Mouse (Mus musculus): ENCODE measurements around the gene Idh1. TPM values are rescaled to one million over a fixed set of nuclear protein-coding genes. Genes with fewer than 3 reads are reported as not detected.
A peak's percentile ranks its signal among the peaks of the same experiment; 100 is the strongest.

Idh1 gene
- polyA plus RNA-seq, 1 experiment from 2014 or later = 106 TPM

DNA sequence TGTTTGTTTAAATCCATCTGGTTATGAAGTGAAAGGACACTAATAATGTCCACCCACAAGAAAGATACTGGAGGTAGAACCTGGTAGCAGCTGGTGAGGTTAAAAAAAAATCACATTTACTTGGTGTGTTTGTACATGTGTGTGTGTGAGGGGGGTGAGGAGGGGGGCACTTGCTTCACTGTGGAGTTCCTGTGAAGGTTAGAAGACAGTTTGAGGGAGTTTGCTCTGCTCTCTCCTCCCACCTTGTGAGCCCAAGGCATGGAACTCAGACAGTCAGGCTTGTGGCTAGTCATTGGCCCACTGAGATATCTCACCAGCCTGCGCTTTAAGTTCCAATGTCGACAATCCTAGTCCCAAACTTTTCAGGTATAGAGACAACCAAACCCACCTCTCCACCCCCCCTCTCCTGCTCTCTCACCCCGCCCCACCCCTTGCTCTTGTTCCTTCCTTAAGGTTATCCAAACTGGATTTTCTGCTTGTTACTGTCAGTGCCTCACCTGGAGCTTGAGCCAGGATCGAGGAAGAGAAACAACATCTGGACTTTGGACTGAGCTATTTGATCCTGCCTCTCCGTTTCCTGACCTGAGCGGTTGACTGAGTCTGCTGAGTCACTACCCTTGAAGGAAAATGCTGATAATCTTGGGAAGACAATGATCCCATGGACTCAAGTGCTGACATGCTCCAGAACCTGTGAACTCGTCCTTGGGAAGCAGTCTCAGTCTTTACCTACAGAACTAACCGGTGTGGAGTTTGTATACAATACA is 68.0 kb downstream of the Idh1 start:
- WGBS = 67% methylated on average over 8 of the region's 8 CpGs
- Histone ChIP-seq H3K27me3 (replicated peaks; ENCODE audit: control insufficient read depth, insufficient read depth, low read length) (no peaks in the 10 kb centered on the region), H3K4me3 (ENCODE audit: low read depth, low read length) (no peak overlapping the region), H3K4me2 (no peak overlapping the region), H3K36me3 (ENCODE audit: control insufficient read depth, insufficient read depth, low read length) (no peaks in the 10 kb centered on the region), H3K27ac (ENCODE audit: low read depth, low read length) (no peak overlapping the region), H3K9ac (ENCODE audit: low read depth, low read length) (no peak overlapping the region), H3K9me3 (ENCODE audit: control insufficient read depth, low read length) (no peaks in the 10 kb centered on the region), H3K4me1 (replicated peaks; ENCODE audit: control insufficient read depth, insufficient read depth, low read length) (no peaks in the 10 kb centered on the region)
- no peak for ATAC-seq (replicated peaks; ENCODE audit: low FRiP score)
- DNase-seq (ENCODE audit: low spot score) = no peak

DNA sequence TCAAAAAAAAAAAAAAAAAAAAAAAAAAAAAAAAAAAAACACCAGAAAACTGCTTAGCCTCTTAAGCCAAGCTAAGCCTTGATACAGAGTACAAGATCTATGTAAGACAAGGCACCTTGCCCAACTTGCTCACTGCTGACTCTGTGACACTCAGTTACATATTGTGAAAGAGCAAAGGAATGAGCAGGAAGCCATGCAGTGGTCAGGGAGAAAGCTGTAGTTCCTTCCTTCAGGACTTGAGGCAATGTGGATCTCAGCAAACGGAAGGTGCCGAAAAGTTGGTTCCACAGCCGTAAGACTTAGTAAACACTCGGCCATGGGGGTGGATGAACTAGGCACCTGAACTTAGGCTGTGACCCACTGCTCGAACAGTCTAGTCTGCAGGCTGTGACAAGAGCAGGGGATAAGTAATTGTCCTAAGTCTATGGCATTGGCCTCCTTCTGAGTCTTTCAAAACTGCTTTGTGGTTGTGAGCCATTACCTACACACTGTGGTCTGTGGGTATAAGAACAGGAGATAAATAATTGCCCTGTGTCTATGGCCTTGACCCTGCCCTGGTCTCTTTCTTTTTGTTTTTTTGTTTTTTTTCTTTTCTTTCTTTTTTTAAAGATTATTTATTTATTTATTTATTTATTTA is 72.6 kb downstream of the Idh1 start:
- no peak overlapping the region for H3K27ac ChIP-seq (ENCODE audit: low read depth, low read length)
- no peaks in the 10 kb centered on the region for H3K36me3 ChIP-seq (ENCODE audit: control insufficient read depth, insufficient read depth, low read length)
- DNase-seq (ENCODE audit: low spot score) (no peak), ATAC-seq (replicated peaks; ENCODE audit: low FRiP score) (peak; percentile 48; the same call in 1 of the 2 replicates)
- H3K27me3 ChIP-seq (replicated peaks; ENCODE audit: control insufficient read depth, insufficient read depth, low read length) = no peaks in the 10 kb centered on the region
- no peaks in the 10 kb centered on the region for H3K4me1 ChIP-seq (replicated peaks; ENCODE audit: control insufficient read depth, insufficient read depth, low read length)
- H3K4me3 ChIP-seq (ENCODE audit: low read depth, low read length) = no peak overlapping the region
- no peak overlapping the region for H3K9ac ChIP-seq (ENCODE audit: low read depth, low read length)
- no peaks in the 10 kb centered on the region for H3K9me3 ChIP-seq (ENCODE audit: control insufficient read depth, low read length)
- WGBS = 79% methylated on average over 5 of the region's 5 CpGs
- H3K4me2 ChIP-seq = no peak overlapping the region

DNA sequence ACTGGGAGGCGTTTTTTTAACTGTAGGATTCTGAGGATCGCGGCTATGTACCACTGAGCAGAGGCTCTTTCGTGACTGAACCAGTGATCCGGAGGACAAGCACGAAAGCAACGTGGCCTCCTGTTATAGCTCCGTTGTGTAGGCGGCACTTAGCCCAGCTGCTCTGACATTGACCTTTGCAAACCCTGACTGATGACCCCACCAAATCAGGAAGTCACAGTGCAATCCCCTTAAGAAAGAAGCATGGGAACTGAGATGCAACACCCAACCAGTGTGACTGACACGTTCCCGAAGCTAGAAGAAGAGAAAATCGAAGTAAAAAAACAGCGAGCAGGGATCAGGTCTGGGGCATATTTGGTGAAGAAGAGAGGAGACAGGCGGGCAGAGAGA is 73.5 kb downstream of the Idh1 start:
- DNase-seq (ENCODE audit: low spot score) = no peak
- no peaks in the 10 kb centered on the region for H3K36me3 ChIP-seq (ENCODE audit: control insufficient read depth, insufficient read depth, low read length)
- 48% methylated on average over 14 of the region's 14 CpGs for WGBS
- H3K27ac ChIP-seq (ENCODE audit: low read depth, low read length) = no peak overlapping the region; the same call in 1 of the 2 replicates
- H3K4me2 ChIP-seq = peak overlapping the region; percentile 50
- H3K9ac ChIP-seq (ENCODE audit: low read depth, low read length) = 0 out of 2 replicates have a peak overlapping the region, but pooled peaks have one; percentile 9
- H3K27me3 ChIP-seq (replicated peaks; ENCODE audit: control insufficient read depth, insufficient read depth, low read length) = no peaks in the 10 kb centered on the region
- H3K9me3 ChIP-seq (ENCODE audit: control insufficient read depth, low read length) = no peaks in the 10 kb centered on the region
- no peaks in the 10 kb centered on the region for H3K4me1 ChIP-seq (replicated peaks; ENCODE audit: control insufficient read depth, insufficient read depth, low read length)
- H3K4me3 ChIP-seq (ENCODE audit: low read depth, low read length) = no peak overlapping the region
- ATAC-seq (replicated peaks; ENCODE audit: low FRiP score) = peak; percentile 17; the same call in 1 of the 2 replicates

DNA sequence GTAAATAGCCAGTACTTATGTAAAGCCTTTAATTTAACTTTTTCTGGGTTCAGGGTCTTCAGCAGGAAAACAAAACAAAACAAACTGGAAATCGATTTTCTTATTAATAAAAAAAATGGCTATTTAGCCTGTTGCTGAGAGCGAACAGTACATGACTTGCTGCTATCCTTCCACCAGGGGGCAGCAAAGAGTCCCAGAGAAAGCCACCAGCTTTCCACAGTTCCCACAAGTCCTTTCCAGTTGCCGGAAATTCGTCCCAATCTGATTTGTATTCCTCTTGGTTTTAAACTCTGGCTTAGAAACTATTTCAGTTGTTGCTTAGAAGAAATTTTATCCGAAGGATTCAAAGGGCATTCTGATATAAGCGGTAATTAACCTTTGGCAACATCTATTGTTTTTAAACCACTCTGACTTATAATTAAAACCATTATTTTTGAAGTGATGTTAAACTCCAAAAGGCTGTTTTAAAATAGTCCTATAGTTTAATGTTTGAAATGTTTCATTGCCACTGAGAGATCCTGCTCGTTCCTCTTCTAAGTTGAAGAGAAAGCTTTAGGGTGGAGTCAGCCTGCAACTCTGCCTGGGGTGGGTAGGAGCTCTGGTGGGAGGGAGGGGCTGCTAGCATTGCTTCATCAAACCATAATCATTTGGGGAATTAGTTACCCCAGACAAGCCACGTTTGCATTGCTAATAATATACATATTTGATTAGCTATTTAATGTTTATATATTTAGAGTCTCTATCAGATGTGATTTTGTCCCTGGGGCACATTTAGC is 74.1 kb downstream of the Idh1 start:
- ATAC-seq (replicated peaks; ENCODE audit: low FRiP score) (peak; percentile 57), DNase-seq (ENCODE audit: low spot score) (no peak)
- Histone ChIP-seq H3K9me3 (ENCODE audit: control insufficient read depth, low read length) (no peaks in the 10 kb centered on the region), H3K27ac (ENCODE audit: low read depth, low read length) (no peak overlapping the region; the same call in 1 of the 2 replicates), H3K4me2 (peak overlapping the region; percentile 50), H3K4me3 (ENCODE audit: low read depth, low read length) (no peak overlapping the region), H3K4me1 (replicated peaks; ENCODE audit: control insufficient read depth, insufficient read depth, low read length) (no peaks in the 10 kb centered on the region), H3K27me3 (replicated peaks; ENCODE audit: control insufficient read depth, insufficient read depth, low read length) (no peaks in the 10 kb centered on the region), H3K36me3 (ENCODE audit: control insufficient read depth, insufficient read depth, low read length) (no peaks in the 10 kb centered on the region), H3K9ac (ENCODE audit: low read depth, low read length) (0 out of 2 replicates have a peak overlapping the region, but pooled peaks have one; percentile 9)
- 11% methylated on average over 8 of the region's 8 CpGs for WGBS

DNA sequence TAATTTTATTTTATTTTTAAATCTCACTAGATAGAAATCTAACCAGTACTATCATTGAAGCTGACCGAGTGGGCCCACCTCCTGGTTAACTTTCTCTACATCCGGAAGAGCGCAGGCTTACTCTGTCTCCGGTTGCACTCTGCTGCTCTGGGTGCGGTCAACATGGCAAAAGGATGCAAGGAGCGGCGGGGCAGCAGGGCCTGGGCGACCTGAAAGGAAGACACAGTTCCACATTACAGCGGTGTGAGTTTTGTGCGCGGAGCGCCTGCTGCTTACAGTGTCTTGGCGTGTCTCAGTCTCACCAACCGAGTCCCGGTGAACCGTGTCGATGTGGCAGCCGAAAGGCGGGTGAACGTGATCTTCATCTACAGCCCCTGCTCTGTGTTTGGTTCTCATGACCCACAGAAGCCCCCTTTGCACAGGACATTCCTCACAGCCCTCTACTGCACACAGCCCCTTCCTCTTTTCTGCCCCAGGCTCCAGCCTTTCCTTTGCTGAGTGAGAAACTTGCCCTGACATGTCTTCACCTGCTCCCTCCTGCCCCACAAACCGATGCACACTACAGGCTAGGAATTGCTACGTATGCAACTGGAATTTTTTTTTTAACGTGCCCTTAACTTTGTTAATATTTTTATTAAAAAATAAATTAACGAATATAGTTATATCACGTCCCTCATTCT is 76.4 kb downstream of the Idh1 start:
- Histone ChIP-seq H3K4me3 (ENCODE audit: low read depth, low read length) (no peak overlapping the region), H3K4me1 (replicated peaks; ENCODE audit: control insufficient read depth, insufficient read depth, low read length) (no peaks in the 10 kb centered on the region), H3K9ac (ENCODE audit: low read depth, low read length) (no peak overlapping the region), H3K27me3 (replicated peaks; ENCODE audit: control insufficient read depth, insufficient read depth, low read length) (no peaks in the 10 kb centered on the region), H3K4me2 (peak overlapping the region; percentile 27; the same call in 1 of the 2 replicates), H3K9me3 (ENCODE audit: control insufficient read depth, low read length) (no peaks in the 10 kb centered on the region), H3K36me3 (ENCODE audit: control insufficient read depth, insufficient read depth, low read length) (no peaks in the 10 kb centered on the region), H3K27ac (ENCODE audit: low read depth, low read length) (no peak overlapping the region)
- WGBS = 60% methylated on average over 25 of the region's 25 CpGs
- no peak for DNase-seq (ENCODE audit: low spot score)
- ATAC-seq (replicated peaks; ENCODE audit: low FRiP score) = no peak

DNA sequence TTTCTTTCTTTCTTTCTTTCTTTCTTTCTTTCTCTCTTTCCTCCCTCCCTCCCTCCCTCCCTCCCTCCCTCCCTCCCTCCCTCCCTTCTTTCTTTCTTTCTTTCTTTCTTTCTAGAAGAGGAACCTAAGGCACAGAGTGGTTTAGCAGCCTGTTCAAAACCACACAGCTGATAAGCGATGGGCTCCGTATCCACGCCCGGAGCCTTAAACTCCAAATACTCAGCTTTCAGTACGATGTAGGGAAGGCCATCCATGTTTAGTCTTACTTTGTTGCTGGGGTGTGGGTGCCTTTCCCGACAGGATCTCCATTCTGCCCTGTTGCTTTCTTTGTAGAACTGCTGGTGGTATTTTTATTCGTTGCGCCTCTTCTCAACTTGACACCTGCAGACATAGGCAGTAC is 77.1 kb downstream of the Idh1 start:
- Histone ChIP-seq H3K4me1 (replicated peaks; ENCODE audit: control insufficient read depth, insufficient read depth, low read length) (no peaks in the 10 kb centered on the region), H3K27ac (ENCODE audit: low read depth, low read length) (no peak overlapping the region), H3K9me3 (ENCODE audit: control insufficient read depth, low read length) (no peaks in the 10 kb centered on the region), H3K36me3 (ENCODE audit: control insufficient read depth, insufficient read depth, low read length) (no peaks in the 10 kb centered on the region), H3K9ac (ENCODE audit: low read depth, low read length) (no peak overlapping the region), H3K27me3 (replicated peaks; ENCODE audit: control insufficient read depth, insufficient read depth, low read length) (no peaks in the 10 kb centered on the region), H3K4me3 (ENCODE audit: low read depth, low read length) (no peak overlapping the region), H3K4me2 (no peak overlapping the region)
- no peak for DNase-seq (ENCODE audit: low spot score)
- ATAC-seq (replicated peaks; ENCODE audit: low FRiP score) = no peak
- 59% methylated on average over 8 of the region's 8 CpGs for WGBS

Other genes starting within 250 kb of the Idh1 start
- 3.8 and 5.6 TPM in 2 replicates for gene Plekhm3, start 229.7 kb downstream of the Idh1 start, polyA plus RNA-seq (2014; fragmentation: Nextera tagmentation; extraction: Ambion mirVana)
- gene Akr1cl, start 153.7 kb downstream of the Idh1 start, polyA plus RNA-seq (2014; fragmentation: Nextera tagmentation; extraction: Ambion mirVana) = 0.23 TPM in 1 of 2 replicates, not detected in the other
- not detected in 2 replicates for gene Cryge, start 135.4 kb downstream of the Idh1 start, polyA plus RNA-seq (2014; fragmentation: Nextera tagmentation; extraction: Ambion mirVana)
- not detected in 2 replicates for gene Crygd, start 123.0 kb downstream of the Idh1 start, polyA plus RNA-seq (2014; fragmentation: Nextera tagmentation; extraction: Ambion mirVana)
- not detected in 2 replicates for gene Crygc, start 112.8 kb downstream of the Idh1 start, polyA plus RNA-seq (2014; fragmentation: Nextera tagmentation; extraction: Ambion mirVana)
- not detected in 2 replicates for gene Crygb, start 104.2 kb downstream of the Idh1 start, polyA plus RNA-seq (2014; fragmentation: Nextera tagmentation; extraction: Ambion mirVana)
- not detected in 2 replicates for gene Cryga, start 83.1 kb downstream of the Idh1 start, polyA plus RNA-seq (2014; fragmentation: Nextera tagmentation; extraction: Ambion mirVana)
- not detected in 2 replicates for gene Gm28845, start 66.9 kb downstream of the Idh1 start, polyA plus RNA-seq (2014; fragmentation: Nextera tagmentation; extraction: Ambion mirVana)
- gene D630023F18Rik, start 63.3 kb downstream of the Idh1 start, polyA plus RNA-seq (2014; fragmentation: Nextera tagmentation; extraction: Ambion mirVana) = 0.32 and 0.49 TPM in 2 replicates
- 9.8 and 10.7 TPM in 2 replicates for gene Pikfyve, start 183 bp upstream of the Idh1 start, polyA plus RNA-seq (2014; fragmentation: Nextera tagmentation; extraction: Ambion mirVana)
- not detected in 2 replicates for gene Pth2r, start 95.6 kb upstream of the Idh1 start, polyA plus RNA-seq (2014; fragmentation: Nextera tagmentation; extraction: Ambion mirVana)

All from liver, embryonic 11.5 days (tissue).